Mouse (Mus musculus) bone marrow macrophage, adult 2 months (primary cell): ENCODE measurements around the gene Depdc5.

ENCODE experiments used
- CTCF ChIP-seq: IDR thresholded peaks from 2 replicates; pipeline ENCODE4 v1.5.1; 2012; ENCODE audit warnings: low read depth, mild to moderate bottlenecking, low read length, moderate library complexity
- POLR2A ChIP-seq: IDR thresholded peaks from 2 replicates; pipeline ENCODE4 v1.6.1; 2012; ENCODE audit warnings: mild to moderate bottlenecking, low read depth, low read length, borderline replicate concordance

DNA sequence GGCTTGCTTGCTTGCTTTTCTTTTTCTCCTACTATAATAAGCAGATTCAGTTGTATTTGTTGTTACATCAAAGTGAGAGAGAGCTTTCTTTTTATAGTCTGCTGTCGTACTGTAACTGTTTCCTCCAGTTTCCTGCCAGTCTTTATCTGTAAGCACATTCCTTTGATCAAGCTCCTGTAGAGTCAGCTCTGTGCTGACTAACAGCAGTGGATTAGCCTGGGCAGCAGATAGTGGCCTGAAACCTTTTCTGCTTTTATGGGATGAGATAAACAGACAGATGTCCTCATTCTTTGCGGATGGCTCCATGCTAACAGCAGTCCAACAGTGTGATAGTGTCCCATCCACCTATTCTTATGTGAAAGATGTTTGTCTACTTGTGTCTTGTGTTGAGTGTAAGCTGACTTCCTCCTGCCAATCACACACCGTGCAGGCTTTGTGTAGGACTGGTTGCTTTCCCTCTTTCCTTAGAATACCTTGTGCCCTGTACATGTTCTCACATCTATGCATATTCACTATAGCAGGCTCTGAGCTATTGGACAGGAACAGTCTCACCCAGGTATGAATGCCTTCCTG is 87.3 kb downstream of the Depdc5 start:
- TF ChIP-seq POLR2A (no peak), CTCF (no peak)
